Mouse (Mus musculus) megakaryocyte, adult 5-6 weeks (primary cell): ENCODE measurements around the gene Tnfaip3. TPM values are rescaled to one million over a fixed set of nuclear protein-coding genes. Genes with fewer than 3 reads are reported as not detected.

ENCODE experiments used
- ATAC-seq: 2 replicates; pipeline ENCODE4 v1.8.0; 2016; ENCODE audit warnings: mild to moderate bottlenecking, inconsistent platforms; ENCODE audit not compliant: poor library complexity, severe bottlenecking
- total RNA-seq, 2 experiments: library from RNA; stranded (forward) in 1 of 2; stranded (reverse) in 1 of 2; fragments of 153-499, 151-499 nt in 1 of 2; fragments of 221-1000, 200-1000 nt in 1 of 2; gene quantifications; 2 replicates each; pipeline versions ENCODE4 v1.2.3 to v1.2.4; 2015 to 2017

Gene Tnfaip3
- total RNA-seq, 2 experiments from 2014 or later, result 21.2 to 29.6 TPM

DNA sequence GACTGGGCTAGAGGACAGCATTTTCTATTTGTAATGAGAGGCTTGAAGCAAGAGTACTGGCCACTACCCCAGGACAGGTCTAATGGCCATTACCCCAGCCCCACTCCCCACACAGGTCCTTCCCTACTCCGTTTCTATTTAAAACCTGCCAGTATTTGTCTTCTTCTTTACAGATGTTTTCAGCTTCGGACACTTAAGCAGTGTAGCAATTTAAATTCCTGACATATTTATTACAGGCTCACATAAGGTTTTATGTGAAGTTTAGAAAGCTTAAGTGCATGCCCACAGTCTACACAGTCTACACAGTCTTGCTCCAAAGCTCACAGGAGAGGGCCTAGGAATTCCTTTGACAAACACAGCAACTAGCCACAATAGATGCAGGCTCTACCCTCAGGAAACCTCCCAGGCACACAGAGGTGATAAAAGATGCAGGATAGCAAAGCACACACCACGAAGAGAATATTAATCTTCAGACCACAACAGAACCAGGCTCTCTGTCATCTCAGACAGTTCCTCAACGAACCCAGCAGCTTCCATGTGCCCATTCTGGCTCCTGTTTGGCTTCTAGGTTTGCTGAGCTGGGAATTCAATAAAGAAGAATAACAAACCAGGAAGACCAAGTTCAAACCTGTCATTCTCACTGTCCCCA lies 1.5 kb upstream of the Tnfaip3 start:
- no peak for ATAC-seq

DNA sequence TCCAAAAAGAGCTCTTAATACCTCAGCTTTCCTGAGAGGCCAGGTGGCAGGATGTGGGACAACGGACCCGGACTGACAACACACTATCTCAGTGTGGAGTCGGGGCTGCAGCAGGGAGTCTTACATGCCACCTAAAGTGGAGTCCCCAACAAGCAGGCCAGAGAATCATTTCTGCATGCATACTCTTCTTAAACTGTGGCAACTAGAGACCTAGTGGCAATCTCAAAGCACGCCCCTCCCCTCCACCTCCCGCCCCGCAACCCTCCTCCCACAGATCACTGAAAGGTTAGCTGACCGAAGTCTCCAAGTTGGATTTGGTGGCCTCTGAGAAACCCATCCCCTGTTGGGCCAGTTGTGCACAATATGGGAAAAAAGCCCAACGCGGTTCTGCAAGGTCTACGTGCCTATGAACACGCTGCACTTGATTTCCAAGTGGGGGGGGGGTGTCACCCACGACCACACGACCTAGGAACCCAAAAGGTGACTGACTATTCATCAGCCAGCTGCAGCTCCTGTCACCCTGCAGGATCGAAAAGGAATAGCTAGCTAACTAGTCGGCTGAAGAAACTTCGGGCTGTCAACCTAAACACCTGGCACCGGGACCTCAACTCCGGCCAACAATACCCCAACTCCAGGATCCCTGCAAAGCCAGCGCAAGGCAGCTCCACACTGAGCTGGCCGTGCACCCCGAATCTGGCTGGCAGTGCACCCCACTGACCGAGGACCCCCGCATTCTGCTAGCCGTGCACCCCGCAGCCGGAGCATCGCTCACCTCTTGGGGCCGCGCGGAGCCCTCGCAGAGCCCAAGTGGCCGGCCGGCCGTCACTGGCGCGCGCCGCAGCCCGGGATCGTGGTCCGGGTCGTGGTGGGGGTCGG lies 838 bp downstream of the Tnfaip3 start:
- ATAC-seq, result peak; percentile 43

DNA sequence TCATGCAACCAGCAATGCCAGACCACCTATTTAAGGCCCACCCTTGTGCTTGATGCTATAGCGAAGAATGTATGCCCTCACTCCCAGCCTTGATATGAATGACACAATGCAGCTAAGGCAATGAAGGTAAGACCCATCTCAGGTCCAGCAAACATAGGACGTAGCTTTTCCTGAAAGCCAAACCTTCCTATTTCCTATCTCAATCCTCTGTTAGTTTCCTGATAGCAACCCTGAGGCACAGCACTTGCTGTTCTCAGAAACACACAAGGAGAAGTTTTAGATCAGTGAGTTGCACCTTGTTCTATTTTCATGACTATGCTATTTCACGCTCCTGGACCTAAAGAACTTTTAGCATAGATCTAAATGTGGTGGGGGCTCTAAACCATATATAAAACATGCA lies 2.1 kb downstream of the Tnfaip3 start:
- no peak for ATAC-seq

DNA sequence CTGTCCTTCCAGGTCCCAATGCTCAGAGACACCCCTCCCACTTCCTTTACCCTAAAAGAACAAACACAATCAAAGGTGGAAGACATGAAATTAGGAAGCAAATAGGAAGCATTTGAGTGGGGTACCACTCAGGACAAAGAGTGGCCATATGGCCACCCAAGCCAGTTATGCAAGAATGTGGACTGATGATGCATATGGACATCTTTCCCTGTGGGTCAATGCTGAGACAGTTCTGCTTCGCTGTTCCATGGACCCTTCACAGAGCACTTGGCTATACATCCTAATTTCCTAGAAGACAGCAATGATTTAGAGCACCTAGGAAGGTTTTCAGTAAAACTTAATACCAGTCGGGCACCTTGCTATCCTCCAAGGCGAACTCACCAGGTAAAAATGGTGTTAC lies 2.8 kb downstream of the Tnfaip3 start:
- ATAC-seq, result no peak

DNA sequence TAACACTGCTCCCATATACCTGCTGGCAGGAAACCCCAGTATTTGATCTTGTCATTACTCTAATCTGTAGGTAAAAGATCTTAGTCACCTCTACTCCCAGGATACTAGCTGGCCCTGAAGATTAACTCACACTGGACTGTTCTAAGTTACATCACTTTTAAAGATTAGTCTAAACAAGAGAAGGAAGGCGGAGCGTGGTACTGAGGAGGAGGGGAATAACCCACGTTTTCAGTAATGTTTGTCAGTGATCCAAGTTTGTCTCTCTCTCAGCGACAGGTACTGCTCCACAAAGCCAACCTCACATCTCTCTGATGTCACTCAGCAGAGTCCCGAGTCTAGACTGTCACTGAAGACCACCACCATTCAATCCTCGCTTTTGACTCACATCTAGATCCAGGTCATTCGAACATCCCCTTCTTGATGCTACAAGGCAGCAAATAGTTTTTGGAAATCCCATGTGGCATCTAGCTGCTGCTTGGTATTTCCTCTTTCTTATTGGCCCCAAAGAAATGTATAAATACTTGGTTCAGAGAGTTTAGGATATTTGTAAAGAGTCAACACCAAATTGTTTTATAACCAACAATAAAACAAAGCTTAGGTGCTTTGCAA lies 3.5 kb downstream of the Tnfaip3 start:
- no peak for ATAC-seq

DNA sequence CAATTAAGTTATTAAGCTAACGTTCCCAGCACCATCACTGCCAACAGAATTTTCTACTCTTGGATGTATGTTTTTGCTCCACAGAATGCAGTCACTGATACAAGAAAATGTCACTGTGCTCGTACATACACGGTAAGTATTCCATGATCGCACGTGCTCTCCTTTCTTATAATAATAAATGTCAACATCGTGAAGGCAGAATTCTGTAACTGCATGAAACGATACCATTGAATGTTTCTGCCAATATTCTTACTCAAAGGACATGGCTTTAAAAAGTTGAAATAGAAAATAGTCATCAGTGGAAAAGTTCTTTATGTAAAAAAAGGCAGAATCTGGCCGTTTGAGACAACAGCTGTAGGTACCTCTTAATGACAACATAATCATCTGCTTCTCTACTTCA lies 5.0 kb downstream of the Tnfaip3 start:
- no peak for ATAC-seq

DNA sequence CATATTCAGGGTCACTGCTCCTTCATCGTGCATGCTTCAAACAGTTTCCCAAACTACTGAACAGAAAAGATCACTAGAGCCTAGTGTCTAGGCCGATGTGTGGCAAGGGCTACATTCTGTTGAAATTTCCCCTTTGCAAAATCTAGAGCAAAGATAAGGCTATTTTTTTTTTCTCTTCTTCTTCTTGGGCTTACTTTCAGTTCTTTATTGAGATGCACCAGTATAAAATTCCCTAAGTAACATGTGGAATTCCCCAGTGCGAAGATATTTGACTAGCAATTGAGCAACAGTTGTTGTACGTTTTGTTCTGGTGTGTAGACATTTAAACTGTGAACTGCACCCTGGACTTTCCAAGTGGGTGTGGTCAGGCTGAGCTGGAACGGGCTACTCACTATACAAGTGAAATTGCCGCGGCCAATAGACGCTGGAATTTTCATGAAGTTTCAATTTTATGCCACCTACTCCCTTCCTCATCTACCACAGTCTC lies 6.2 kb downstream of the Tnfaip3 start:
- ATAC-seq, result peak; percentile 80

DNA sequence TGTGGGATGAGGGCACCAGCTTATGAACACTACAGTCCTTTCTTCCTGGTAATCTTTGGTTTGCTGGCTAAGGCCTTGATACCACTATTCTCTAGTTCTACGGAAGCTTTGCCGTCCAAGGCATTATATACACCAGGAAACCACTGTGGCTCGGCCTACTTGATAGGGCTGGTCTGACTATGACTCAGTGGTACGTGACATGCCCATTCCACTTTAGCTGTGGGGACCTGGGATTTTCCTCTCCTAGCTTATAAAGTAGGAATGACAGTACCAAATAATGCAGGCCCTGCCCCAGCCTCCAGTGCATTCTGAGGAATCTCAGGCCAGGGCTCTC lies 6.9 kb downstream of the Tnfaip3 start:
- no peak for ATAC-seq

DNA sequence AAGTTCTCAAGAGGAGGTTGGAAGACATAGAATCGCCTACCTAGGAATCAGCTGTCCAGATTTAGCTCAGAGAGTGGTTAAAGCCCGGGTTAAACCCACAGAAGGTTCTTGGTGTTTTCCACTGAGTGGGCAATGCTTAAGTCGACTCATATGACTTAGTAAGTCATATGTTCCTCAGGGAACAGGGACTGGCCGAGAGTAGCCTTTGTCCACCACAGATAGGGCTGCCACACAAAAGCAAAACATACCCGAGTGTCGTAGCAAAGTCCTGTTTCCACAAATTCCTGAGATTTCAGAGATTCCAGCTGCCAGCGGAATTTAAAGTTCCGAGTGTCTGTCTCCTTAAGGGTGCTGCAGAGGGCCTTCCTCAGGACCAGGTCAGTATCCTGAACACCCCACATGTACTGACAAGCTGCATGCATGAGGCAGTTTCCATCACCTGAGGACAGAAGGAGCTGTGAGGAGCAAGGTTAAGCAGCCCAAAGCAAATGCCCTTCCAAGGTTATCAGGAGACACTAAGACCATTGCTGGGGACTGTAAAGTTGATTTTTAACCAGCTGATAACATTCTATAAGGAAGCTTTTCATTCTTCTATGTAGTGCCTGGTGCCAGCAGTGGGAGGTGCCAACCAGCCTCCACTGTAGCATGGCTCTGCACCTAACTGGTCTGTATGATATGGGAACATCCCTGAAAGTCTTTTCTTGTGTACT lies 7.4 kb downstream of the Tnfaip3 start:
- ATAC-seq, result no peak

DNA sequence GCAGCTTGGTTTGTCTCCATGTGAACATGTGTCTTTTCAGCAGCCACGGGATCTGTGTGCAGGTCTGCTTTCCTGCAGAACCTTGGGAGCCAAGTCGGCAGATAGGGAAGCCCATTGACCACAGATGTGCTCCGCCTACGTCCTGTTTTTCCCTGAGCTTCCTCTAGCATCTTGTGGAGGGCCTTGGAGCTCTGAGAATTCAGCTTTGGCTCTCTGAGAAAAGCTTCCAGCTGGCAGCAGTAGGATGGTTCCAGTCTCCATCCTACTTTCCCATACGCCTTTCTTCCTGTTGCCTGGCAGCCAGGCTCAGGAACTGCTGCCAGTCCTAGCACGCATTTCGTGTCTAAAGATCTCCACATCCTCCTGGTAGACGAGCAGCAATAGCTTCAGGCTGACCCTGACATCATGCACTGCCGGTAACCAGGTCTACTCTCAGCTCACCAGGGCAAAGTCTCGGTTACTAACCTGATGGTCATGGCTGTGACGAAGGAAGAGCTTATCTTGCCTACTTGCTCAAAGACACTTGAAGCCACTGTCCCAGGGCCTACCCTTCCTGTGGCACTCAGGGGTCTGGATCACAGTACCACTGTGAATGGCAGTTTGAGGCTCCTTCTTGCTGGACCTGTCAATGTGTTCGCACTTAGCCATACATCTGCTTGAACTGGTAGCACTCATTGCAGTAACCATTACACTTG lies 13.2 kb downstream of the Tnfaip3 start:
- ATAC-seq, result no peak

DNA sequence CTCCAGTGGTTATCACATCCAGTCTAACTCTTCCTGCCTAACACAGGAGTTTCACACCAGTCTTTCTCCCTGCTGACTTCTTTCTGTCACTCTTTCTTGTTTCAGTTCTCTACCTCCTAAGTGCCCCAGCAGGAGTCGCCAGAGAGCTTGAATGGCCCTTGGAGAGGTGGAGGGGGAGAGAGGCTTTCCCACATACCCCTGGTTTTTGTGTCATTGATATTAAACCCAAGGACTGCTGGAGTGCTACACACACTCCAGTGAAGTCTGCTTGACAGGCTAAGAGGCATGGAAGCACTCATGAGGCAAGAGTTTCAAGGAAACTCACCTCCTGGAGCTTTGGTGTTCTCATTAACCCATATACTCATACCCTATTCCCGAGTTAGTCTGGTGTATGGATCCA lies 16.0 kb downstream of the Tnfaip3 start:
- ATAC-seq, result peak; percentile 76

DNA sequence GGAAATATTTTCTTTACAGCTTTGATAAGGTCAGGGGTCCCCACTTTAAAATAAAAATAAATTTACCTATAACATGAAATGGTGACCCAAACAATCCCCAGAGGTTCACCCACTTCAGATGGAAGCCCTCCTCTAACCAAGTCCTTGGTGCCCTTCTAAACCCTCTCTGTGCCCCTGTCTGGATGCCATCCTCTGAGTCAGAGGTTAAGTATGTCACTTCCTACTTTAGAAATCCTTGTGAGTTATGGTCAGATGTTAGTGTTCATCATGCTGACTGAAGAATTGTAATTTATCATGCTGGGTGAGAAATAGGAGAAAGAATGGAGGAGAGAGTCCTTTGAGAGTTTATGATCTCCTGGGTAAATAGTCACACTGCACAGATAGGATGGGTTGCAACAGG lies 19.1 kb downstream of the Tnfaip3 start:
- no peak for ATAC-seq

DNA sequence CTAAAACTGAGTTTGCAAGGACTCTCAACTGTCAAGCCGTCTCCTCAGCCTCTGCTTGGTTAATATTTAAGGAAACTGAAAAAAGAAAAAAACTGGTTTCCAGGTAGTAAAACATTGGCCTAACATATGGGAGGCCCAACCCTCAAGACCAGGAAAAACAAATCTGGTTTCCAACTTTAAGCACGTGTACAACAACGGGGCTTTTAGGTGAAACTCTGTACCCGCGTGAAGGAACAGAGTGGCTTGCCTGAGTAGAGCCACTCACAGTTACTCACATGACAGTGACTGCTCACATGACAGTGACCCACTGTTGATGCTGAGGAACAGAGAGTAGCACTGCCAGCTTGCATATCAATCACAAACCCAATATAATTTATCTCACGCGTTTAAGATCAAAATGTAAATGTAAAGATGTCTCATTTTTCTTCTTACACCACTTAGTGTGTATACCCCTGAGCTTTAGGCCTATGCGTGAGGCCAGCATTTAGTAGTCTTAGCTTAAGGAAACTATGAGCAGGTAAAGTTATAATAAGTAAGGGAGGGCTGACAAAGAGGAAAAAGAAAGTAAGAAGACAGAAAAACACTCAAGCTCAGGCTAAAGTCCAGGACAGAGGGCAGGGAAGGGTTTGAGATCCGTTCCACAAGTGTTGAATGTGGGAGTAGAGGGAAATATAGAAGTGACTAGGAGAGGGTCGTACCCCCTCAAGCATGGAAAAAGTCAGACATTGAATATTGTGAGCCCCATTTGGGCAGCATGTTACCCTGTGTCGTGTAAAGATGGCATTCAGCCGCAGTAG lies 19.8 kb downstream of the Tnfaip3 start:
- no peak for ATAC-seq

DNA sequence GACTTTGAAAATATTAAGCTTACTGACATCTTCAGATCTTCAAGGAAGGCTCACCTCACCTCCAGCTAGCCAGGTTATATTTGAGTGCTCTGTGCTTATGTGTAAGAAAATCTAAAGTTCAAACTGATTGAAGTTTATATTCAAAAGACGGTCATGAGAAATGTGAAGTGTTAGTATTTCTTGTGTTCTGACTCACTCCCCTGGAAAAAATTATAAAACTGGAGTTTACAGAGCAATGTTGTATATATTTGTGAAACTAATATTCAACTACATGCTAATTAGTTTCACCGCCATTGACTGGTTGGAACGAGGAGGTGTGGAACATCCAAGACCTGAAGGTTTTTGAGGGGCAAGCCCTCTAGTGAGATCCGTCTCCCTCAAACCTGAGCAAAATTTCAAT lies 22.5 kb downstream of the Tnfaip3 start:
- ATAC-seq, result no peak

DNA sequence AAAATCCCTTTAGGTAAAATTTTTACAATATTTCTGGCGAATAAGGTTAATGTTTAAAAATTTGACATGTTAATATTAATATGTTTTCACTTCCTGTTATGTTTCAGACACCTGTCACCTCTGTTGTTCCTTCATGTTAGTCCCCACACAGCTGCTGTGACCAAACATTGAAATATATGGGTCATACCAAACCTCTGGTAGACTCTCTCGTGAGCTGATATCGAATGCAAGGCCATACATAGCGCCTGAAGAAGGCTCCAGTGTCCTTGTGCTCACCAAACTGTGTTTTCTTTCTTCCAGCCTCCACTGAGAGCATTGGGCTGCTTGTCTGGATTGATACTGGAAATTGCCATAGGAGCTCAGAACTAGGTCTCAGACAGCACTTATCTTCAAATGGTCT lies 24.4 kb downstream of the Tnfaip3 start:
- no peak for ATAC-seq

DNA sequence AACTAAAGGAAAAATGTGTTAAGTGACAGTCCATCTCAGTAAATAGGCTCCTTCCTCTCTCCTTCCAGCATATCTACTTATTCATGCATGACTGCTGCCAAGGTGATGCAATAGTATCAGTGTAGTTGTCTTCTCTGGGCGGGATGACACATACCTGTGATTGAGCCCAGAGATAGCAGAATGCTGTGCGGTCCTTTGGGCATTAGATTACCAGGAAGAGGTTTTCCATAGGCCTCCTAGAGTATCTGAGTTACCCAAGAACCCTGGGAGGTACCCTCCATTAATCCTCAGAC lies 27.6 kb downstream of the Tnfaip3 start:
- ATAC-seq, result no peak

DNA sequence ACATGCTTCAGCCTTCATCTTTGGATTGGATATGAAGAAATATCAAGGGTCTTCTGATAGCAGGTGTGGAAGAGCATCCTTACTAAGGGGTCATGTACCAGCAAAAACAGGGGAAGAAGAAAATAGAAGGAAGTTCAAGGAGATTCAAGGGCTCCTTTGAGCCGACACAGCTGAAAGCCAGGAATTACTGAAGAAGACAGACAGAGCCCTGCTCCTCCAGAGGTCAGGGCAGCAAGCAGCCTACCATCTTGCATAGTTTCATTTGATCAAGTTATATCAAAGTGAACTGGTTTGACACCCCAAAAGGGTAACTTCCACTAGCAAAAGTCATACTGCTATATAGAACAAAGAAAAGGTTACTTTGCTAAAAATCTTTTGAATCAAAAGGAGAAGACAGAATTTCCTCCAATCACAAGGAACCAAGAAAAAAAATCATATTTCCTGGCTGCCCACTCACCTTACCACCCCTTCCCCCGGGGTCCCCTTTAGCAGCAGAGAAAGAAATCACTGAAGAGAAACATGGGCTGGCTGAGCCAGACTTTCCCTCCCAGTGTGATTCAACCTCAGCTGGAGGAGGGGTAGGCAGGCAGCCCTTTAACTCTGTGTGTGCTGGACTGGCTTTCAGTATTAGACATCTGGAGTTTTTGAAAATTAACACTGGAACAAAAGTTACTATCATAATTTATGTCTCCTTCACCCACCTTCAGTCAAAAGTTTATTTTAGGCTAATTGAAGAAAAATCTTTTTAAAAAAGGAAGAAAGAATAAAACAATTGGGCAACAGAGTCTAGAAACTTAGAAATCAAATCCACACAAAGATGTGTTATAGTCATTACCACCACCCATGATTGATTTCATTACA lies 28.2 kb downstream of the Tnfaip3 start:
- no peak for ATAC-seq

DNA sequence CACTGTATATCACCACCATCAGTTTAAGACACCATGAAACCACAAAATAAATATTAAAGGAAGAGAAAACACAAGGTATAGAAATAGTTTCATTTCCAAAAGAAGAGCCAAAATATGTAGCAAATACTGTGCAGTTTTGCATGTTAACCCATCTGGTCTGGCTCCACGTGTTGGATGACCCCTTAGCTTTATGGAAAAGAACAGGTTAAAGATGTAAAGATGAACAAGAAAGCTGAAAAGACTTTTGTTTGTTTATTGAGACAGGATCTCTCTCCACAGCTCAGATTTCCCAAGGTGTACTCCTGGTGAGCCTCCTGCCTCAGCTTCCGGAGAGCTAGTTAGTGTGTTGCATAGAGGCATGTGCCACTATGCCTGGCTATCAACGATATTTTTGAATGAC lies 29.9 kb downstream of the Tnfaip3 start:
- no peak for ATAC-seq

DNA sequence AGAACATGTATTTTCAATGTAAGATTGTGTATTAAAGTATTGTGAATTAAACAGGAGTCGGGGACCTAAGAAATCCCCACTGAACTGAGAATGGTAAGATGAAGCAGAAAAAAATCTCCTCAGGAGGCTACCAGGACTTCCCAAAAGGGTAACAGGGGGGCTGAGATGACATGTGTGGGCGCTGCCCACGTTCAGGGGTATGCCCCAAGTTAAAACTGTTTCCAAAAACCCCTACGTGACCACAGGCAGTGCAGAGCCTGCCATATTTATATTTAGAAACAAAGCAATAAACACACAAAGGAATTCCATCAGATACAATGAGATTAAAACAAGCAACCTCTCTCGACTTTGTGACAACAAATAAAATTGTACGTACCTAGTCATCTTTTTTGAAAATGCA lies 31.9 kb downstream of the Tnfaip3 start:
- ATAC-seq, result no peak
